Mouse (Mus musculus): ENCODE results near the gene Csrp1. TPM values are rescaled to one million over a fixed set of nuclear protein-coding genes. Genes with fewer than 3 reads are reported as not detected.

The Csrp1 gene
- 419 and 552 TPM in 2 replicates for polyA plus RNA-seq (2012; rRNA removed)

DNA sequence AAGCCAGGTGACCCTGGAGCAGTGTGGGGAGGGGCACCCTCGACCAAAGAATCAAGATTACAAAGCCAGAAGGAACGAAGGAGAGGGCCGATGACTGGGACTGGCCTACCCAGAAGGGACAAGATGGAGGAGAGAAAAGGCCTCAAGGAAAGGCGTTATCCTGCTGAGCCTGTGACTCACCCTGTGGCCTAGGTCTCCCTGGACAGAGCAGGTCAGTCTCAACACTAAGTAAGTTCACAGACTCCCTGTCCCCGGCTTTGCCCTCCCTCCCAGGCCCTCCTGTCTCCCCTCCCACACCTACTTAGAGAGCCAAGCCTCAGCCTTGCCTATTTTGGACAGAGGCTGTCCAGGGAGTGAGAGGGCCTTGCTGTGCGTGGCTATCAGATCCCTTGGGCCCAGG lies at the start of gene Csrp1:
Gene Csrp1 (plus strand): TSS at position 79 of the 400 bp plus-strand sequence.

DNA sequence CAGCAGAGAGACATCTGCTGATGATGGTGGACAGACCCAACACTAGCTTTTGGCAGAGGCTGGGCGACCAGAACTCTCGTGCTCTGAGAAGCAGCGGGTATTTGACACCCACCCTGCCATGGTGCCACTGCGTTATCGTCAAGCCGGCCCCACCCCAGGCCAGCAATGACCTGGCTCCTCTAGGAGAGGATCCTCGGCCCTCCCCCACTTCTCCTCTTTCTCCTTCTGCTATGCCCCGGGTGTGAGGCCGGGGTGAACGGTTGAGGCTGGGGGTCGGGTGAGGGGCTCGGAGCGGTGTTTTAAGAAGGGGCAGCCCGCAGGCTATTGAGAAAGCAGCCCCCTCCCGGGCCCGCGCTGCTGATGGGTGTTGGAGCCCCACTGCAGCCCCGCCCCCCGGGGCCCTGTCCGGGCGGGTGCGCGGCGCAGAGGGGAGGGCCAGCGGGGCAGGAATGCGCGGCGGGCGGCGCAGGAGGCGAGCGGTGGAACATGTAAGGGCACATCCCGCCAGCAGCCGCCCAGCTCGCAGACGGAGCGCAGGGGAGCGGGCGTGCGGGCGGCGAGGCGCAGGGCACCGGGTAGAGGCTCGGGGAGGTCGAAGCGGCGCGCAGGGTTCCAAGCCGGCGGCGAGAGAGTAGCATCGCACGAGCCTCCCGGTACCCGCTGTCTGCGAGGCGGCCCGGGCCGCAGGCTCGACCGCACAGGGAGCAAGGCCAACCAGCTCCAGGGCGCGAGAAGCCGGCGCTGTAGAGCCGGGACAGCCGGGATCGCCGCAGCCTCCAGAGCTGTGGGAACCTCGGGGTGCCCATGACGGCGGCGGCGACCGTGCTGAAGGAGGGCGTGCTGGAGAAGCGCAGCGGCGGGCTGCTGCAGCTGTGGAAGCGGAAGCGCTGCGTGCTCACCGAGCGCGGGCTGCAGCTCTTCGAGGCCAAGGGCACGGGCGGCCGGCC lies 46.1 kb downstream of the Csrp1 start, which contains the start of gene Phlda3:
Gene Phlda3 (plus strand): TSS at position 475 of the 947 bp plus-strand sequence.

DNA sequence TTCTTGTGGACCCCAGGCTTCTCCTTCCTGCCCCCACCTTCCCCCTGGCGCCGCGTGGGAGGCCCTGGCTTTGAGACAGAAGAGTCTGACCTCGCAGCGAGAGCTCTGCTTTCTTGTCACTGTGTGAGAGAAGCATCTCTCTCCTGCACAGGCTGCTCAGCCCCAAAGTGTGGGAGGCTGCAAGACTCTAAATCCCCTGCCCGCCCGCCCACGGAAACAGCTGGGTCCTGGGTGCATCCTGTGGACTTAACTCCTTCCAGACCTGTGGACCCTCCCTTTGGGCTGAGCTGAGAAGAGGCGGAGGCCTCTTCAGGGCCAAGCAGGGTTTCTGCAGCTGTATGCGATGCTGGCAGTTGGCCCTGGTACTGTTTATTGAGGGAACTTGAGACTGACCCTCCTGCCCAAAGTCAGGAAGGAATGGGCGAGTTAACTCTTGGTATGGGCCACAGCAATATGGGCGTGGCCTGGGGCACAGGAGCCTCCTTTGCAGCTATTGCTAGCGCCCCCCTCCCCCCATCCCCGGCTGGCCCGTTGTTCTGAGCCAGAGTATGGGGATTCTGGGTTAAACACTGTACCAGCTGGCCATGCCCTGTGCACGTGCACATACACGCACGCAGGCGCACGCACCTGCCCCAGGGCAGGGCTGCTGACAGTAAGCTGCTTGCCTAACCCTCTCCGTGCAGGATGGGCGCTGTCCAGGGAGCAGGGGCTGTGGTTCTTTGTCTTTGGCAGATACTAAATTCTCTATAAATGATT lies 59.1 kb downstream of the Csrp1 start, which contains the start of gene Tnni1:
Gene Tnni1 (plus strand): TSS at position 655 of the 756 bp plus-strand sequence.

Other genes with a start within 250 kb of the Csrp1 start
- 2.7 and 5.7 TPM in 2 replicates for gene Nav1, start 112.8 kb upstream of the Csrp1 start, polyA plus RNA-seq (2012; rRNA removed)
- gene Phlda3, start 46.1 kb downstream of the Csrp1 start, polyA plus RNA-seq (2012; rRNA removed): 33.4 and 48.7 TPM in 2 replicates
- 0.97 and 3.0 TPM in 2 replicates for gene Tnni1, start 59.4 kb downstream of the Csrp1 start, polyA plus RNA-seq (2012; rRNA removed)
- gene Lad1, start 98.5 kb downstream of the Csrp1 start, polyA plus RNA-seq (2012; rRNA removed): 140 and 153 TPM in 2 replicates
- 0.26 and 0.76 TPM in 2 replicates for gene Tnnt2, start 116.3 kb downstream of the Csrp1 start, polyA plus RNA-seq (2012; rRNA removed)
- 44.0 and 45.5 TPM in 2 replicates for gene Pkp1, start 199.1 kb downstream of the Csrp1 start, polyA plus RNA-seq (2012; rRNA removed)